Mouse (Mus musculus) lung, postnatal 0 days (tissue): ENCODE data around the gene Ccdc57.

Source experiments
- CTCF ChIP-seq: IDR thresholded peaks from 2 replicates; pipeline ENCODE4 v1.5.1; 2016; ENCODE audit warnings: antibody characterized with exemption, mild to moderate bottlenecking
- EP300 ChIP-seq: IDR thresholded peaks from 2 replicates; pipeline ENCODE4 v1.6.1; 2016; ENCODE audit warnings: antibody characterized with exemption, mild to moderate bottlenecking, control low read depth

DNA sequence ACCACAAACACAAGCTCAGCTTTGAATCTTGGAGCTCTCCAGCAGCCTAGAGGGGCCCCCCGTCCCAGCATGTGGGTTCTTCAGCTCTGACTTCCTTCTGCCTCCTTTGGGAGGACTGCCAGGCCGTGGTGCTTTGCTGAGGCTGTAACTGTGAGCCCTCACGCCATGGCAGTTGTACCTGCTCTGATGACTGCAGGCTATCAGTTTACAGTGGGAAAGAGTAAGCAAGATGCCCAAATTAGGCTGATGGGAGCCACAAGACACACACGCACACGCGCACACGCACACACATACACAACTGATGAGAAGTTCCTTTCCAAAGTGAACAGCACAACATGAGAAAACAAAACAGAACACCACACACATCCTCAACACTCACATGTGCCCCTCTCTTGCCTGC lies 30.2 kb upstream of the Ccdc57 start:
- TF ChIP-seq CTCF: no peak
- TF ChIP-seq EP300: no peak
